Mouse (Mus musculus) WW6 (cell line): ENCODE data around the gene Plcb3.

ENCODE experiments used
- DNase-seq: peaks from one replicate; pipeline ENCODE4 v3.0.0-alpha.2; 2013; ENCODE audit warnings: low read depth, low spot score

Plcb3 gene

DNA sequence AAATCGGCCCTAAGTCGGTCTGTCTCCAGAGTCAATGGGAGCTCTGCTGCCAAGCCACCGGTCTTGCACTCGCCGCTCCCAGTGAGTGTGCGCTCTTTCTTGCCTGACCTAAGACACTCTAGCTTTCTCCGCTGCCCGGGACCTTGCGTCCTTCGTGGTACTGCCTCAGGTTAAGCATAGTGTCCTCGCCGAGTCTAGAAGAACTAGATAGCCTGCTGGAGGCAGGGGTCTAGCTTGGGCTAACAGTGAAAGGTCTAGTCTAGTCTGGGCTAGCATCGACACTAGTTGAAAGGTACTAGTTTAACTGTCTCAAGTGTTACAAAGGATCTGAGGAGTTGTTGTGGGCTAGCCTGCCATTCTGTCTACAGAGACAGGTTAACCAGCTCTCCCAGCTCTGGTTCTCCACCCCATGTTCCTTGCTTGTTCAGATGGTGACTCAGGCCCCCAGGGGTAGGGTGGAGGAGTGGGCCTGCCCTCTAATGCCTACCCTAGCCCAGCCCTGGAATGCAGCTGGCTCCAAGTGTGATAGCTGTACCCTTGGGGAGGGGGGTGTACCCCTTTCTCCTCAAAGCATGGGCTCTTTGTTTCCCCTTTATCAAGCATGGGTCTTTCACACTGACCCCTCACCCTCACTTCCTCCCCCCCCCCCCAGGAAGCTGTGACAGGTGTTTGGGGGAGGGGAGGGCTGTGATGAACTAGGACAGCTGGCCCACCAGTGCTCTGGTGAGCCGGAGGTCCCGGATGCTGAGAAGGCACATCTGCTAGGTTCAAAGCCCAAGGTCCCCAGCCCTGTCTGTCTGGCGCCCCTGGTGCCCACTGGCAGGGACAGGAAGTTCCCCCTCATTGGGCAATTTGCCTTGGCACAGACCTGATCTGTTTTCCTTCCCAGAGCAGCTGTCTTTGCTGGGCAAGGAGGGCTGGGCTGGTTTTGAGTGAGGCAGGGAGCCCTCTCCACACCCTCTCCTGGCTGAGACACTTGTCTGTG is at the start of gene Plcb3:
Plcb3 (minus strand) TSS at position 934 of the 985 bp plus-strand sequence.
- no peak for DNase-seq

DNA sequence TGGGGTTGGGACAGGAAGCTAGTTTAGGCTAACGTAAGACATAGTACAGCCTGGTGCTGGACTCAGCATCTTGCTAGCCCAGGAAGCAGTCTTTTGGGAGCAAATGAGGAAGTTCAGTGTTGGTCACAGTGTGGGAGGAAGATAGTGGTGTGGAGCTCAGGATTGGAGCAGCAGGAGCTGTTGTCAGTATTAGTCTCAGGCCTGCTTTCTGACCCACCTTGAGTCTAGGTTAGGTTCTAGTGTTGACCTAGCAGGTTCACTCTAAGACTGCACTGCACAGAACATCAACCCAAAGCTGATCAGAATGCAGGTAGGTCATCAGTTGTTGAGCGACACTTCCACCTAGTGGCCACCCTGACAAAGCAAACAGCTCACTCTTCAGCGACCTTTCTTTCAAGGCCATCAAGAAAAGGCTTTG is 44.0 kb upstream of the Plcb3 start:
- no peak for DNase-seq

DNA sequence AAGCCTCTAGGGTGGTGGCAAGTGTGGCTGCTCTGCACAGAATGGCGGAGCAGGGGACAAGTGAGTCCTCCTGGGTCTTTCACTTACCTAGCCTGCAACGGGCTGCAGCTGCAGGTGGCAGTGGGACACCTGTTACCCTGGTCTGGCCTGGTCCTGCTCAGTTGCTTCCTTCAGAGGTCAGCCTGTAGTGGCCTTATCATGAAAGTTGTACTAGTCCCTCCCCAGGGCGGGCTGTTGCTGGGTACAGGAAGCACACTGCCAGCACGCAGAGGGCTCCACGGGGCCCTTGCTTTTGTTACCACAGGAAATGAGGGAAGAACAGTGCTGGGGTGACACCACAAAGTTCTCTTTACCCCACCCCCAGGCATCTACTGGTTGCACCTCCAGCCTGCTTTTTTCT is 42.9 kb upstream of the Plcb3 start, which contains the start of gene Fermt3:
Fermt3 (minus strand) TSS at position 279 of the 400 bp plus-strand sequence.
- no peak for DNase-seq

DNA sequence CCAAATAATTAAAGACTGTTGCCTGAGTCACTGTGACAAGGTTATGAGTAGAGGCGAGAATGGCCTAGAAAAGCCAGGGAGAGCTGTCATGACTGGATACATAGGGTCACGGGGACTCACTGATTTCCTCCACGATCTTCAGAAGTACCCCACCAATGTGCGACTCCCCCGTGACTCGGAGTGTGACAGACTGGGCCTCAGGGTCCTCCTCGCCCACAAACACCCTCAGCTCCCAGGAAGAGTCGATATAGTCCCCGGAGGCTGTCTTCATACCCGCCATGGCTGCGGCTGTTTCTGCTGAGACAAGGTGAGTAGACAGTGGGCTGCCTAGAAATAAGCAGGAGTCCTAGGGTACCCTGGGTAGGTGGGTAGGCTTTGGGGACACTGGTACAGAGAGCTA is 42.3 kb upstream of the Plcb3 start:
- no peak for DNase-seq

DNA sequence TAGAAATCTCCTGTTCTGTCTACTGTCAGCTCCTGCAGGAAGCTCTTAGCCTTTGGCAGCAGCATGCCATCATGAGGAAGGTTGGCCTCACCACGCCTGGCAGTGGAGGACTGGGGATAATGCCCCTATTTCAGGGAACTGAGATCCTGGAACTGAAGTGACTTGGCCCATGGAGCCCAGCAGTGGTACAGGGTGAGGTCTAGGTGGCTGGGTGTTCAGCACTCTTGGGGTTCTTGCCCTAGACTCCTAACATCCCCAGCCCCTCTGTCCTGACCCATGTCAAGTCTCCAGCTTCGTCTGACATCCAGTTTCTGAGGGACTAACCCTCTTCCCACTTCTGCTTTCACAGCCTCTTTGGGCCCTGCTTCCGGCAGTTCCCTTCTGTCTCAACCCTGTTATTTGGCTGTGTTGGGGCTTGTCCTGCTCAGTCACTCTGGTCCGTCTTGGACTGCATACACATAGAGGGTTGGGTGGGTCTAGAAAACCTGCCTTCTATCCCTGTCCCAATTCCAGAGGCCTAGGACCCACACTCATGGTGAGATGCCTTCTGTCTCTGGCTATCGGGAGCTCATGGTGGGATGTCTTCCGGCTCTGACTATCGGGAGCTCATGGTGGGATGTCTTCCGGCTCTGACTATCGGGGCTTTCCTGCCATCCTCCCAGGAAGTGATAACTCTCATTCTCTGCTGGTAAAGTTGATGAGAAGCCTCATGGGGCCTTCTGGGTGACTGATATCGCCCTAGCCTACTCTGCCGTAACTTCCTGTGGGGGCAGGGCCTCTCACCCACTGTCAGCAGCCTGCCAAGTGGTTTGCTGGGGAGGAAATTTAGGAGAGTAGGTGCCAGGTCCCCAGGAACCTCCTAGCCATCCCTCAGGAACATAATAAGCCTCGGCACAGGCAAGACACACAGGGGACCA is 41.5 kb upstream of the Plcb3 start:
- DNase-seq: no peak

DNA sequence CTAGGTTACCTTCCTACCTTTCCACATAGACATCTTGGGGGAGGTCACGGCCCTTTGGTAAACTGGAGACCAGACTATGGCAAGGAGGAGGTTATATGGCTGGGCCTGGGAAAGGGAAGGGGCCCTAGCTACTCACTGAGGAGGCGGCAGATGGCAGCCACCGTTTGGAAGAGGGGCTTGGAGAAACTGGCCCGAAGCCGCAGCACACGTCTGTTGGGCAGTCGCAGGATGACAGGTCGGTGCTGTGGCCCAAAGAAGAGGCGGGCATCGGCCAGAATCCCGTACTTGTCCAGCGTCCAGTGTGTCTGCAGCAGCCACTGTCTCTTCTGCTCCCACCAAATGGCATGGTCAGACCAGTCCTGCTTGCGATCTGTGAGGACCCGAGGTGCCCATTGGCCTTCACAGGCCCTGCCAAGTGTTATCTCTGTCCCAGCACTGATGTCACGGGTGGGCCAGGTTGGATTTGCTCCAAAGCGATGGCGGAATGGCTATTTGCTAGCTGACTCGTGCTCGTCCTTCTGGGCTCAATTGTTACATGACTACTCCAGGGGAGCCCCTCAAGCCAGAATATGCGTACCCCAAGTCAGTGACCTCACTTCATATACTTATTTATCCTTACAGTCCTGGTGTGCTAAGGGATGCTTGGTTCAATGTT is 38.3 kb upstream of the Plcb3 start:
- DNase-seq: no peak

DNA sequence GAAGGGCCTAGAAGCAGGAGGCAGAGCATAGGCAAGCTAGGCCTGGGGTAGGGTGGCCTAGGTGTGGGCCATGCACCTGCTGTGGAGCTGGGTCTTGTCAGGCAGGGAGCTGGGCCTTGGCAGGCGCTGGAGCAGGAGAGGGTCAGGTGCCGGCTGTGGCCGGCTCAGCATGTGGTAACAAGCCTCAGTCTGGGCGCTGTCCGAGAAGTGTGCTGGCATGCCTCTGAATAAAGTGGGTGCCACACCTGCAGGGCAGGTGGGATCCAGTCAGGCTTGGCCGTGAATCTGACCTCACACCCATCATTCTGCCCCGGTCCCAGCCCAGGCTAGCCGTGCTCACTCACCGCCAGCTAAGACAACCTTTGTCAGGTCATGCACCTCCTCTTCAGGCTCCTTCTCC is 37.7 kb upstream of the Plcb3 start:
- DNase-seq: no peak

DNA sequence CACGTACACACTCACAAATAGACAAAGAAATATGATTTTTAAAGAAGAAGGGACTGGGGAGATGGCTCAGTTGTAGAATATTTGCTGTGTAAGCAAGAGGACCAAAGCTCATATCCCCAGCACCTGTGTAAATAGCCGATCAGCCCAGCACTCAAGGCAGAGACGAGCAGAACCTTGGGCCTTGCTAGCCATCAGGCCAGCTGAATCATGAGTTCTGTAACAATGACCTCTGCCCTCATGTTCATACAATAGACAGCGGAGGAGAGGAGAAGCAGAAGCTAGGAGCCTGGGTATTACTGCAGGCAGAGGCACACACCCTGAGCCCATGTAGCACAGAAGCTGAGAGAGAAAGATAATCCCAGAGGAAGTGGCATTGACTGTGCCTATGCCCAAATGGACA is 36.2 kb upstream of the Plcb3 start:
- no peak for DNase-seq

DNA sequence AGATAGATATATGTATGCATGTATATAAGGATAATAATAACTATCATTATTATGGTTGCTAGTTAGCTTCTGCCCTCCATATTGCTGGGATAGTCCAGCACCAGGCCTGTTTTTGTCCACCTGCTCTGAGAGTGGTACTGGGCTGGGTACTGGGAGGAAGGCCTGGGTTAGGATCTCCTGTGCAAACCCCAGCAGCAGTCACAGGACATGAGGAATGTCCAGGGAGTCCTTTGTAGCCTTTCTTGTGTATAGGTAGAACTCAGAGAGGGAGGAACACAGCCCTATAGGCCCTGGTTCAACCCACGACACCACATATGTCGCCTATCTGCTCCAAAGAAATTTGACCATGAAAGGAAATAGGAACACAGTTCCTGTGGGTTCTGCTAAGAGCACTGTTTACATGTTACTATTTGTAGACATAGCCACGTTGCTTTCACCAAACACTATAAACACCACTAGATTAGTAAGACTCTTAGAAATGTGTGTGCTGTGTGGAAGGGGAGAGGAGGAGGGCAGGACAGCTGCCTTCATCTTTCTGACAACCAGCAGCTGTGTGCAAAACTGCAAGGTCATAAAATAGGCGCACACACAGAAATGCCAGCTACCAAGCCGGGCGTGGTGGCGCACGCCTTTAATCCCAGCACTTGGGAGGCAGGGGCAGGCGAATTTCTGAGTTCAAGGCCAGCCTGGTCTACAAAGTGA is 30.8 kb upstream of the Plcb3 start:
- DNase-seq: no peak

DNA sequence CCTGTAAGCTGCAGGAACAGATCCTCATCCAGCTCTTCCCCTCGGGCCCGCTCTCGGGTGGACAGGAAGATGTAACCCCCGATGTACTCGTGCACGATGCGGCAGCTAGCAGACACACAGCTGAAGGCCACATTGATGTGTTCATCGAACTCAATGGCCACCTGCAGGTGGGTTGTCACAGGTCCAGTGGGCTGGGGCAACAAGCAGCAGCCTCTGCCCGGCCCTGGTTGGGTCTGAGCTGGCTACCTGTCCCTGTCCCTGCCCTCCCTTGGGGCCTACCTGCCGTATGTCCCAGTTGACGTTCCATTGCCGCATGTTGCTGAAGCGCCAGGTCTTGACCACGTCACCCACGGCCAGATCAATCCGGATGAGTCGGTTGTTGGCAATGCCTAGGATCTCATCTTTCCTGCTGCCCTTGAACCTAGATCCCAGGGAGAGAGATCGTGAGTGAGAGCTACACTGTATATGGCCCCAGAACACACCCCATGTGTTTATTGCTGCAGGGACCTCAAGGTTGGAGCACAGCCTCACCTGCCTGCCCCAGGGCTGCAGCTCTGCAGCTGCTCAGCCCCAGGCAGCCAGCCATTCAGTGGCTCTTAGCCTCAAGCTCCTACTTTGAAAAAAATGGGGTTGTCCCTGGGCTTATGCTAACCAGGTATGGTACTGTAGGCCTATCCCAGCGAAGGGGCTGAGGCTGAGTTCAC is 23.2 kb upstream of the Plcb3 start:
- DNase-seq: no peak

DNA sequence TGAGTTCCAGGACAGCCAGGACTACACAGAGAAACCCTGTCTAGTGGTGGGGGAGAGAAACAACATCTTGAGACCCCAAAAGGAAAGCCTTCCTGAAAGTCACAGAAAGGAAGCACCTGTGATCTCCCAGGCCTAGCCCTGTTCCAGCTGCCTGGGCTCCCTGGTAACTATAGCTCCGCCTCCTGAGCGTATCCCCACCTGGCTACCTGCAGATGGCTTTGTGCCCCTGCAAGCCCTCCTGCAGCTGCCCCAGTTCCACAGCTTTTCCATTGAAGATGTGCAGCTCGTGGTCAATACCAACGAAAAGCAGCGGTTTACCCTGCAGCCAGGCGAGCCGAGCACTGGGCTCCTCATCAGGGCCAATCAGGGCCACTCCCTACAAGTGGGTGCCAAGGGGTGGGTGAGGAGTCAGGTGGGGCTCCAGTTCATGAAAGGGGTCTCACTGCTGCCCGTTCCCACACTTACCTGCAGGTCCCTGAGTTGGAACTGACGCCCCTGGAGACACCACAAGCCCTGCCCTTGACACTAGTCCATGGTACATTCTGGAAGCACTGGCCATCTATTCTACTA is 21.5 kb upstream of the Plcb3 start:
- no peak for DNase-seq

DNA sequence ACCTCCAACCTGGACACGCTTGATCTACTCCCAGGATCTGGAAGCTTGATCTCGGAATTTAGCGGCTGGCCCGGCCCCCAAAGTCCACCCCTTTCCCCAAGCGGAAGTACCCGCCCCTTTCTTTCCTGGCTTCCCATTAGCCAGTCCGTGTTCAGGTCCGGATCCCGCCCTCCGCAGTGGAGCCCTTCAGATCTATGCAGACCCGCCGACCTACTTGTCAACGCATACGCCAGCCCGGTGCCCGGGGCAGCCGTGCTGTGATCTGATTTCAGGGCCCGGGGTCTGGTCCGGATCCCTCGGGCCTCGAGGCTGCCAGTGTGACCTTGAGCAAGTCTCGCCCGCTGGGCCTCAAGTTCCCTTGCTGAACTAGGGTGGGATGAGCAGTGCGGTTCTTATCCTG is 19.7 kb upstream of the Plcb3 start, which contains the start of the genes Nudt22 and Trpt1:
Nudt22 (minus strand) TSS at position 112 of the 400 bp plus-strand sequence.
Trpt1 (plus strand) TSS at position 126 of the 400 bp plus-strand sequence.
- peak; percentile 76 for DNase-seq

DNA sequence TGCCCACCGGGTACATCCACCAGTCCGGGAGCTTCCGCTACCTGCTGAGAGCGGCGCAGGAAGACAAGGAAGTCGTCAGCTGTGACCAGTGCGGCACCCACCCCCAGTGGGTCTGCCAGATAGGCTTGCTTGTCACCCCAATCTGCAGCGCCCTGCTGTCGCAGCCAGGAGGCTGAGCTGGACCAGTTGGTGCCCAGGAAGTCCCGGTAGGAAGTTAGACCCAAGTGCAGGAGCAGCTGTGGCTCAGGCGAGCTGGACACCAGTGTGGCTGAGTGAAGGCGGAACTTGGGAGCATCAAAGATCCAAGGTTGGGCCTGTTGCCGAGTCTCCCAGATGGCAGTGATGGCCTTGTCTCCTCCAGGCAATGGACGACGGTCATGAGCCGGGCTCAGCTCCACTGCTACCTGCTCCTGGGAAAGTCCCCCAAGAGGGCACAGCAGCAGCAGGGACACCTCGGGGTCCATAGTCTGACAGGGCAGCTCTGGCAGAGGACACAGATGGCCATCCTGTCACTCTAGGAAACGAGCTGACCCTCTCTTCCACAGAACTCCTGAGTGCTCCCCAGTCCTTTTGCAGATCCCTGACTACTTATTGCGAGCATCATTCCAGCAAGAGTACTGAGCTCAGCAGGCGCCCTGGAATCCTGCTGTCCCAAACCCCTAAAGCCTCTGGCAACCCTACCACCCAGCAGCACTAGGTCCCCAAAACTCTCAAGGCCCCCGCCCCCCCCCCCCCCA is 19.2 kb upstream of the Plcb3 start:
- DNase-seq: no peak

DNA sequence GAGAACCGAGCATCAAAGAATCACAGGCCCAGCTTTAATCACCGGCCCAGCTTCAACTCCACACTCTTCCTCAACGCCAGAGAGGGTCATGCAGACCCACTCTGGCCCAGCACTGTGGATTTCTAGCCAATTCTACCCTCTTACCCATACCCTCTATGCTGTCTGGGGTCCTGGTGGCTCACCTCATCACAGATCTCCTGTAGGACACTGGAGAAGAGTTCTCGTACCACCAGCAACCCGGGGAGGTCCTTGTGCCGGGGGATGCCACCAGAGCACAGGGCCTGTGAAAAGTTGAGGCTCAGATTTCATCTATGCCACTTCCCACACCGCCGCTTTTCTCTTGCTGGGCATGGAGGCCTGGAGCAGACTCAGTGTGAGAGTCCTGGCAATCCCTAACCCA is 18.2 kb upstream of the Plcb3 start:
- DNase-seq: no peak

DNA sequence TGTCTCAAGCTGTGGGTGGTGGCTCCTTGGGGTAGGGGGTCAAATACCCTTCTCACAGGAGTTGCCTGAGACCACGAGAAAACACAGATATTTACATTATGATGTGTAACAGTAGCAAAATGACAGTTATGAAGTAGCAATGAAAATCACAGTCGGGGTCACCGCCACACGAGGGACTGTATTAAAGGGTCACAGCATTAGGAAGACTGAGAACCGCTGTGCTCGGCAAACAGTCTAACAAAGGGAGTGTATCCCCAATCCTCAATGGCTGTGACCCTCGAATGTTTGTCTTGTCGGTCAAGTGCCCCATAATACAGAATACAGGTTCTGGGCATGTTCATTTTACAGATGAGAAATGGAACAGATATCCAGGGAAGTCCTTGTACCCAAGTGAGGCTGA is 17.7 kb upstream of the Plcb3 start:
- DNase-seq: no peak

DNA sequence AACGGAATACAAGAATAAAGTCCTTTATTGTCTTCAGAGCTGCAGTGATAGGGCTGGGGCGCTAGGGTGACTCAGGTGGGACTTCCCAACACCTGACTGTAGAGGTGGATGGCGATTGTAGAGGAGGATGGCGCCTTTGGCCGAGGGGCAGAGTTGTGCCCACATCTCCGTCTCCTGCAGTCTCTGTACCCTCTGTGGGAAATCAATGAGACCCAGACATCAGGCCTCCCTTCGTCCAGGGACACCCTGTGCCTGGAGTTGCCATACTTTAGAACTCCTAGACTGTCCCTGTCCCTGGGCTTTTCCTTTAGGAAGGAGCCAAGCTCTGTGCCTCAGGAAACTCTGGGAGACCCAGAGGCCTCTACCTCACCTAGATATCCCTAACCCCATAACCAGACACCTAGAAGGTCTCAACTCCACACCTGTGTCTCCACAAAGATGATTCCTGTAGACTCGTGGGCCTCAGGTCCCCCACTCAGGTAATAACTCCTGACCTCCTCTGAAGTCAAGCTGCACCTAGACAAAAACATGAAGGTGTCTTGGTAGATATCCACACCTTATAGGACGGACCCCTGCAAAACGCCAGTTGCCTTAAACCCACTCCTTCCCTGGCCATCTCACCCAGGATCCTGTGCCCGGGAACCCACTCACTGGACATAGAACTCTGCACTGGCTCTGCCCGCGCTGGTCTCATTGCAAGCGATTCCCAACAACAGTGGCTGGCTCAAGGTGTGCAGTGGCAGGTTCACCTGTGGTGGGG is 16.9 kb upstream of the Plcb3 start:
- no peak for DNase-seq

DNA sequence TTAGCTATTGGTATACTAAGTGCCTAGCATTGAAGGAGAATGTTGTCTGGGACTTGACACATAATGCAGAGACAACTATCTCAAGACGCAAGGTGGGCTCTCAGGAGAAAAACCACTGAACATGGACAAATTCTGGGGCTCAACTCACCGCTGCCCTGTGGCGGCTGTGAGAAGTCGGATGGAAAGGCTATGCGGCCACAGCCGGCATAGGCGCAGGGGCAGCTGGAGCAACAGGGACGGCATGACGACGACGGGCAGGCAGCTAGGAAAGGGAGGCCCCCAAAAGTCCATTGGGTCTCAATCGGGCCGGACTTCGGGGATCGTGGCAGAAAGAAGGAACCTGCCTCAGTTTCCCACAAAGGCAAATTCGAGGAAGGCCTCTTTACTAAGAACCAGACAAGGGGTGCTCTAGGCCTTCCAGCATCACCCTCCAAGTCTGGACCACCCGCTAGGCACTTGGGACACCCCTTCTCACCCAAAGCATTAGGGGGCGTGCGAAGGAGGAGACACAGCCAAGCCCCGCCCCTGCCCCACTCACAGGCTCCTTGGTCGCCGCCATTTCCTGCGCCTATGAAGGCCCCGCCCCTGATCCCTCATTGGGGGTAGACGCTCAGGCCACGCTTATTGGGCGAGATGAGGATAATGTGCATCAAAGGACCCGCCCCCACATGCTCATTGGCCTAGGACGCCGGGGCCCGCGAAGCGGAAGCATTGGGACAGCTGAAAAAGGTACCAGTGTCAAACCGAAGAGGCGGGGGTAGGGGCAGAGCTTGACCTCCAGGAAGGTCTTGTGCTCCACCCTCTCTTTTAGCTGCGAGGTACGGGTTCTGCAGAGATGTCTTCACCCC is 16.0 kb upstream of the Plcb3 start, which contains the start of gene Dnajc4:
Dnajc4 (minus strand) TSS at position 562 of the 848 bp plus-strand sequence.
- DNase-seq: peak; percentile 95
